Mouse (Mus musculus) pancreas, adult 10 weeks (tissue): ENCODE measurements around the gene Acox3. TPM values are rescaled to one million over a fixed set of nuclear protein-coding genes. Genes with fewer than 3 reads are reported as not detected.

Experiments used
- polyA plus RNA-seq: library from polyadenylated mRNA; stranded (reverse); fragments of 350-450 nt; fragmentation: Illumina TruSeq; extraction: RNeasy Lipid Tissue Mini Kit (QIAGEN cat#74804); gene quantifications from one replicate; pipeline ENCODE4 v1.2.3, GENCODE M21; 2015; ENCODE audit warnings: low read depth, low replicate concordance; ENCODE audit not compliant: insufficient read depth

Gene Acox3
- polyA plus RNA-seq, result 5.0 TPM

GRCm38 (mm10) chr5:35582445-35583220 lies at the start of gene Acox3:
Acox3 (plus strand) TSS chr5:35583040.

GRCm38 (mm10) chr5:35574653-35575599 lies 7.9 kb upstream of the Acox3 start, which contains the start of gene Trmt44:
Trmt44 (minus strand) TSS chr5:35575070.

Other genes starting within 250 kb of the Acox3 start
- gene Hmx1, start 193.9 kb upstream of the Acox3 start, polyA plus RNA-seq, result not detected
- 1.6 TPM for gene Cpz, start 57.3 kb upstream of the Acox3 start, polyA plus RNA-seq
- 1.3 TPM for gene Trmt44, start 8.0 kb upstream of the Acox3 start, polyA plus RNA-seq
- gene Htra3, start 96.7 kb downstream of the Acox3 start, polyA plus RNA-seq, result 35.0 TPM
- gene Sh3tc1, start 156.9 kb downstream of the Acox3 start, polyA plus RNA-seq, result 3.3 TPM
- gene Ablim2, start 174.8 kb downstream of the Acox3 start, polyA plus RNA-seq, result 4.0 TPM